Mouse (Mus musculus) forebrain, embryonic 16.5 days (tissue): ENCODE results near the gene Vmn1r220. TPM values are rescaled to one million over a fixed set of nuclear protein-coding genes. Genes with fewer than 3 reads are reported as not detected.

ENCODE experiments used
- polyA plus RNA-seq: library from polyadenylated mRNA; unstranded; fragments of >200 nt; fragmentation: Nextera tagmentation; extraction: Ambion mirVana; gene quantifications from 2 replicates; pipeline ENCODE4 v1.2.1, GENCODE M21; 2015

Vmn1r220 gene
- polyA plus RNA-seq, 1 experiment from 2014 or later: not detected

Other genes with a start within 250 kb of the Vmn1r220 start
- not detected in 2 replicates for gene Vmn1r213, start 180.3 kb downstream of the Vmn1r220 start, polyA plus RNA-seq
- not detected in 2 replicates for gene Vmn1r214, start 157.6 kb downstream of the Vmn1r220 start, polyA plus RNA-seq
- gene Vmn1r215, start 120.0 kb downstream of the Vmn1r220 start, polyA plus RNA-seq: not detected in 2 replicates
- gene Vmn1r217, start 69.7 kb downstream of the Vmn1r220 start, polyA plus RNA-seq: not detected in 2 replicates
- gene Vmn1r218, start 54.8 kb downstream of the Vmn1r220 start, polyA plus RNA-seq: not detected in 2 replicates
- not detected in 2 replicates for gene Vmn1r219, start 28.7 kb downstream of the Vmn1r220 start, polyA plus RNA-seq
- not detected in 2 replicates for gene Vmn1r221, start 26.2 kb upstream of the Vmn1r220 start, polyA plus RNA-seq
- not detected in 2 replicates for gene Vmn1r222, start 48.0 kb upstream of the Vmn1r220 start, polyA plus RNA-seq
- not detected in 2 replicates for gene Vmn1r223, start 59.2 kb upstream of the Vmn1r220 start, polyA plus RNA-seq
- gene Zfp322a, start 181.2 kb upstream of the Vmn1r220 start, polyA plus RNA-seq: 62.5 and 72.6 TPM in 2 replicates
- 12.7 and 13.0 TPM in 2 replicates for gene Abt1, start 235.9 kb upstream of the Vmn1r220 start, polyA plus RNA-seq